Mouse (Mus musculus): ENCODE measurements around the gene Esd. TPM values are rescaled to one million over a fixed set of nuclear protein-coding genes. Genes with fewer than 3 reads are reported as not detected.

Esd gene
- 32.5 TPM for polyA plus RNA-seq (2015; fragmentation: Illumina TruSeq; extraction: RNeasy Lipid Tissue Mini Kit (QIAGEN cat#74804); ENCODE audit: insufficient read depth, low read depth, low replicate concordance)

GRCm38 (mm10) chr14:74732079-74732783, at the start of gene Esd:
Esd (plus strand) TSS chr14:74732297.

Other genes starting within 250 kb of the Esd start
- not detected for gene Htr2a, start 91.5 kb upstream of the Esd start, polyA plus RNA-seq (2015; fragmentation: Illumina TruSeq; extraction: RNeasy Lipid Tissue Mini Kit (QIAGEN cat#74804); ENCODE audit: insufficient read depth, low read depth, low replicate concordance)
- 4.6 TPM for gene Lrch1, start 215.6 kb downstream of the Esd start, polyA plus RNA-seq (2015; fragmentation: Illumina TruSeq; extraction: RNeasy Lipid Tissue Mini Kit (QIAGEN cat#74804); ENCODE audit: insufficient read depth, low read depth, low replicate concordance)